Mouse (Mus musculus) G1E-ER4 (cell line): ENCODE measurements around the gene Rpusd4. TPM values are rescaled to one million over a fixed set of nuclear protein-coding genes. Genes with fewer than 3 reads are reported as not detected.

Experiments used
- GATA1 ChIP-seq: IDR thresholded peaks from one replicate; pipeline ENCODE4 v1.8.0; 2012; ENCODE audit warnings: low read length, inconsistent platforms
- polyA plus RNA-seq: library from polyadenylated mRNA; stranded (reverse); fragments of >175 nt; gene quantifications from 2 replicates; pipeline ENCODE4 v1.2.3, GENCODE M21; 2012

Gene Rpusd4
- polyA plus RNA-seq, 1 experiment, result 1.1 TPM

DNA sequence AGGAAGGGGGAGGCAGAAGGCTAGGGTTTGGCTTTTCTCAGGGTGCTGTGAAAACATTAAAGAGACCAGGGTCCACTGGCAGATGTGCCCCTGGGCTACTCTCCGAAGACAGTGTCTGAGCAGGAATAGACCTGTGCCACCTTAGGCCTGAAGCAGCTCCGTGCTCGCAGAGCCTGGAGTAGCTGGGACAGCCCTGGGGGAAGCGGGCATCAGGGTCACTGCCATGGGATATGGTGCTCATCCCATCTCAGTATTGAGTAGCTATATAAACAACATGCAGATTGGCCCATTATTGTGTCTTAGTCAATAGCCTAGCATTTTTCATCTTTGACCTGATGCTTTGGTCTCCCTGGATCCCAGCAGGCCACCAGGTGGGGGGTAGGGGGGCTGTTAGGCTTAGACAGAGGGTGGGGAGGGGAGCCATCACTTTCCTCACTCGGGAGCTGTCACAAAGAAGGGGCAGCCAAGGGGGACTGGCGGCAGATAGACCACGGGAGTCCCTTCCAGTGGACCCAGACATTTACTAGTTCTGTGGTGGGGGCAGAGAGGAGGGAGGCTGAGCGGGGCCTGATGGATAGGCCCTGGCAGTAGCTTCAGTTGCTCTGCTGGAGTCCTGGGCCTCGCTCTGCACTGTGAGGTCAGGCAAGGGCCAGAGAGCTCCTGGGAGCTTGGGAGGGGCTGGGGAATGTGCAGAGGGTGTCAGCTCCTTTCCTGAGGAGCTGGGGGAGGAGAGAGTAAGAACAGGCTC lies 49.7 kb downstream of the Rpusd4 start:
- TF ChIP-seq GATA1, result no peak

- no peak for TF ChIP-seq GATA1
Measured at GRCm38 (mm10) chr9:35318537-35319172, 51.0 kb downstream of the Rpusd4 start.

DNA sequence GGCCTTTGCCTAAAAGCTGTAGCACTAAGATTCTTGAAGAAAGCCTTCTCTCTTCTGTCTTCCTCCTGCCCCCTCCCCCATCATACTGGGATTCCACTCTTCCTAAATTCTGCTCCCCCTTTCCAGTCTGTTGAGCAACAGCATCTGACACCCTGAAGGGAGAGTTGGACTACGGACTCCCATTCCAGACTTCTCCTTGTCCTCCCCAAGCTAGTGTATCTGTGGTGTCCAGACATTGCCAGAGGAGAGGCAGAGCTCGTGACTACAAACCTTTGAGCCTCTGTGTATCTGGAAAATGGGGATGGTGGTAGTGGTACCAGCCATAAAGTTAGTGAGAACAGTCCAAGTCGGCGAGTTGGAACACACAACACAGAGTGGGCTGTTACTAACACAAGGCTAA lies 52.6 kb downstream of the Rpusd4 start:
- TF ChIP-seq GATA1, result no peak

DNA sequence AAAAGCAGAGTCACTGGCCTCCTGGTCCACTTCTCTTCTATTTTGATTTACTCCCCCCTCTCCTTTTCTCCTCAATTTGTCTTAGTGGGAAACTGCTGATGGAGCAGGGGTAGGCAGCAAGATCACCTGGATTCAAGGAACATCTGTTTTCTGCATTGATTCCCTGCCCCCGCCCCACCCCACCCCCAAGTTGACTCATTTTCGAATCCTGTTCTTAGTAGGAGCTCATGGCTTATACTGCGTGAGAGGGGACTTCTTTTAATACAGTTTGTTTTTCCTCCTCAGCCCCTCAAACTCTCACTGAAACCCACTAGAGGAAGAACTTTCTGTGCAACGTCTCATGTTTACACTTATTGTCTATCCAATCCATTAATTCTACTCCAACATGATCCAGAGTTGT lies 56.3 kb downstream of the Rpusd4 start:
- no peak for TF ChIP-seq GATA1

DNA sequence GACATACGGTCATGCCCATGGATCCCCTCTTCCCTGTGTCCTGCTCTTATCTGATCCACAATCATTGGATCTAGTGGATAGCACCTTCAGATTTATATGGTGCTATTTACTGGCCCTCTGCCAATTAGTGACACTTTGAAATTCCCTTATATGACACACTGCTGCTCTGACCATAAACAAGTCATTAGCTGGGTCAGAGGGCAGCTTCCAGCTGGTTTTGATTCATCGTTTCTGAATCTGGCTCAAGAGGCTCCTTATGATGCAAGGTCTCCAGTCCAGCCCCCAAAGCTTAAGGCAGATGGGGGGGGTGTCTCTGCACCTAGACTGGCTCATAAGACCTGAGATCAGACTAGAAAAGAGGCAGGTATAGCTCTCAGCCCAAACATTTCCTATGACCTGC lies 56.9 kb downstream of the Rpusd4 start:
- TF ChIP-seq GATA1, result no peak

DNA sequence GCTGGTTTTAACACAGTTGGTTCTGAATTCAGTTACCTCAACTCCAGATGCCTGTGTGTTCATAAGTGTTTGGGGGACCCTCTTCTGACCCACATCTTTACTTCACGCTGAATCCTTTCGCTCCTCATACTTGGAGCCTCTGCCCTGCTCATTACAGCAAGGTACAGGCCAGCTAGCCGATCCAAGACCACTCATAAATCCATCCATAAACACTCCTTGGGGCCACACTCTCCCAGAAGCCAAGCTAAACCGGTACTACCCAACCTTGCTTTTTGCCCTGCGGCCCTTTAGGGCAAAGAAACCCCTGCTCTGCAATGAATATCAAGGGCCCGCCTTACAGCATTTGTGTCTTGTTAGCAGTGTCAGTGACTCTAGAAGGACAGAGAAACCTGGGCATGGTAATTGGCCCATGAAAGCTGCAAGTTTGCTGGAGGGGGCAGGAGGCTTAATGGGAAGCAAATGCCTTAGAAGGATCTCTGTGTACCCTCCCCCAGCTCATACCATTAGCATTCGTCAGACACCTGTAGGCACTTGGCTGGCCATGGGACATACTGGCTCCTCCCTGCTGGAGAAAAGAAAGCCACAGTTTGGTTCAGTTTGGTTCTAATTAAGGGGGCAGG lies 59.1 kb downstream of the Rpusd4 start:
- TF ChIP-seq GATA1, result no peak

Other genes starting within 250 kb of the Rpusd4 start
- gene St3gal4, start 148.6 kb upstream of the Rpusd4 start, polyA plus RNA-seq, result 32.5 and 46.5 TPM in 2 replicates
- gene Dcps, start 91.8 kb upstream of the Rpusd4 start, polyA plus RNA-seq, result 83.2 and 112 TPM in 2 replicates
- 4.6 and 4.8 TPM in 2 replicates for gene Srpr, start 67.7 kb upstream of the Rpusd4 start, polyA plus RNA-seq
- gene Tirap, start 67.6 kb upstream of the Rpusd4 start, polyA plus RNA-seq, result 6.0 and 7.2 TPM in 2 replicates
- gene Foxred1, start 56.8 kb upstream of the Rpusd4 start, polyA plus RNA-seq, result 9.0 and 16.6 TPM in 2 replicates
- 2.3 and 3.0 TPM in 2 replicates for gene Fam118b, start 60 bp upstream of the Rpusd4 start, polyA plus RNA-seq
- 0.03 TPM in 1 of 2 replicates, not detected in the other for gene Cdon, start 153.3 kb downstream of the Rpusd4 start, polyA plus RNA-seq